Mouse (Mus musculus) adrenal gland, adult 2 months (tissue): ENCODE results near the gene Atp7a. TPM values are rescaled to one million over a fixed set of nuclear protein-coding genes. Genes with fewer than 3 reads are reported as not detected.
A peak's percentile ranks its signal among the peaks of the same experiment; 100 is the strongest.
"Not testable (repeated sequence)": the region's sequence is repeated elsewhere in the genome, so short reads cannot be mapped to it uniquely, and the experiment has no call there.

Experiments
- DNase-seq: peaks from one replicate; pipeline ENCODE4 v3.0.0; 2021
- long read RNA-seq: library from polyadenylated mRNA; stranded (forward); transcript quantifications from one replicate; pipeline ENCODE4 v2.0.0, GENCODE M21; 2021
- polyA plus RNA-seq: library from polyadenylated mRNA; depleted of rRNA; stranded (reverse); fragments of >200 nt; gene quantifications from 2 replicates; pipeline ENCODE4 v1.2.3, GENCODE M21; 2012; rRNA removed
- total RNA-seq, 2 experiments: library from RNA; stranded (reverse); gene quantifications; 2 replicates each; pipeline ENCODE4 v1.2.3; 2021

Atp7a gene
- total RNA-seq (10 to 100 TPM; 34.1 to 42.6 TPM), polyA plus RNA-seq (1.4 and 2.1 TPM in 2 replicates)
- long read RNA-seq, full-length matches to known transcripts, result 2 of 3 reads
- long read RNA-seq, partial matches to known transcripts, result 1 of 3 reads
- long read RNA-seq, other reads (novel, unspliced or antisense), result 0 of 3 reads

GRCm38 (mm10) chrX:106026418-106027342 is at the start of gene Atp7a:
Gene Atp7a (plus strand): TSS chrX:106027276.
- DNase-seq, result peak; percentile 94

- DNase-seq, result no peak
Observed at GRCm38 (mm10) chrX:106001605-106002004, 25.5 kb upstream of the Atp7a start.

DNA sequence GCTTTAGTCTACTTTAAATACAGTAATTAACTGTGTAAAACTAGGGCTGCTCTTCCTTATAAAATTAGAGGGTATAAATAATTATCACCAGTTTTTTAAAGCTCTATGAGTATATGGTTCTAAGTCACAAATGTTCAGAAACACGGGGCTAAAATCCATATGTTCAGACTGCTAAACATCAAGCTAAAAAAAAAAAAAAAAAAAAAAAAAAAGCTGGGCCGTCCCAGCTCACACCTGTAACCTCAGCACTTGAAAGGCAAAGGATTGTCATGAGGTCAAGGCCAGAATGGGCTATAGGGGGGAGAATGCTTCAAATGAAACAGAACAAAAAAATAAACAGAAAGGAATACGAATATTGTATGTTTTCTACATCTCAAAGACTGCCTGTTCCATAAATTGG is 16.3 kb upstream of the Atp7a start:
- no peak for DNase-seq

DNA sequence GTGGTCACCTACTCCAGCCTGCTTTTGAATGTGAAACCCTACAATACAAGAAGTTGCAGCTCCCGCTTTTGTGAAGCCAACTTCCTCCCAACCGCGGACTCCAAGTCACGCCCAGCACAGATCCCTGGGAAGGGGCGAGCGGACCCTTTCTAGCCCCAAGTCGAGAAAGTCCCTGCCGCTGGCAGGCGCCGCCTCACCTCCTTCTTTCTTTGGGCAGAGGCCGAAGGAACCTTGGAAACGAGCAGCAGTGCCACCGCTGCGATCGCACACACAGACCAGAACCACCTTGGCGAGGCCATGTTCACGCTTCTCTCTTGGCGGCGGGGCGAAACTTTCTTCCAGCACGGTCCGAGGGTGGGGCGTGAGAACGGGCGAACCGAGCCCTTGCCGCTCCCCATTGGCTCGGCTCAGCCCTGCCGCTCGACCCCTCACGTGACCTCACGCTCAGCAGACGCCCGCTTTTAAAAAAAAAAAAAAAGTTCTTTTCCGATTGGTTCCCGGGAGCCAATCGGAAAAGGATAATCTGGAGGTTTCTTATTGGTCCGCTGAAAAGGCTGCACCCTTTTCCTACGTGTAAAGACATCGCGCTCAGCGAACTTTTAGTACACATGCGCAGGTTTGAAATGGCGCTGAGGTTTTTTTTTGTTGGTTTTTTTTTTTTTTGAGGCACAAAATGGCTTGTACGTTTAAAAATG is 15.5 kb upstream of the Atp7a start, which contains the start of gene Magt1:
Magt1 (minus strand) TSS at position 442 of the 695 bp plus-strand sequence.
- peak; percentile 90 for DNase-seq

DNA sequence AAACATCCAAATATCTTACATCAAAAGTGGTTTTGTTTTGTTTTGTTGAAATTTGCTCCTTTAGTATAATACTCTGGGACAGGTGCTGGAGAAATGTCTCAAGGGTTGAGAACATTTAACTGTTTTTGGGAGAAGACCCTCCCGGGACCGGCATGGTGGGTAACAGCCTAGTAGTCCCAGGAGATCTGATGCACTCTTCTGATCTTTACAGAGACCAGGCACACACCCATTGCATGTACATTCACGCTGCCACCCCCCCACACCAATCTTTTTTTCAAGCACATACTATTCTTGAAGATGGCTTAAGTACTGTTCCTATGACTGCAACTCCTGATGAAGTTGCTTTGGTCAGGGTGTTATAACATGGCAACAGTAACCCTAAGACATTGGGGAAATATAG is 14.5 kb upstream of the Atp7a start:
- DNase-seq, result no peak

- DNase-seq, result peak; percentile 17
Observed at GRCm38 (mm10) chrX:106013217-106013616, 13.9 kb upstream of the Atp7a start.

DNA sequence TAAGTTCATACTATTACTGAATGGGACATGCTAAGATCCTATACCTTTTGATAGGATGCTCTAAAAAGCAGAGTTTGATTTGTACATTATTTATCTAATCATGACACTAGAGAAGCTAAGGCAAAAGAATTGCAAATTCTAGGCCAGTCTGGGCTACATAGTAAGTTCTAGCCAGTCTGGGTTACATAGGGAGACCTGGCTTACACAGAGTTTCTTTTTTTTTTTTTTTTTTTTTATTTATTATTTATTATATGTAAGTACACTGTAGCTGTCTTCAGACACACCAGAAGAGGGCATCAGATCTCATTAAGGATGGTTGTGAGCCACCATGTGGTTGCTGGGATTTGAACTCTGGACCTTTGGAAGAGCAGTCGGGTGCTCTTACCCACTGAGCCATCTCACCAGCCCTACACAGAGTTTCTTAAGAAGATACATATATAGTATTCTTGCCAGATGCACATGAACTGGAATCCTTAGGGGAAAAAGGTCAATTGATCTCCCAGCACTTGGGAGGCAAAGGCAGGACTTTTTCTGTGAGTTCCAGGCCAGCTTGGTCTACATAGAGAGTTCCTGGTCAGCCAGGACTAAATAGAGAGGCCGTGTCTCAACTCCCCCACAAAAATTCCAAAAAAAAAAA is 12.2 kb upstream of the Atp7a start:
- not testable (repeated sequence) for DNase-seq

DNA sequence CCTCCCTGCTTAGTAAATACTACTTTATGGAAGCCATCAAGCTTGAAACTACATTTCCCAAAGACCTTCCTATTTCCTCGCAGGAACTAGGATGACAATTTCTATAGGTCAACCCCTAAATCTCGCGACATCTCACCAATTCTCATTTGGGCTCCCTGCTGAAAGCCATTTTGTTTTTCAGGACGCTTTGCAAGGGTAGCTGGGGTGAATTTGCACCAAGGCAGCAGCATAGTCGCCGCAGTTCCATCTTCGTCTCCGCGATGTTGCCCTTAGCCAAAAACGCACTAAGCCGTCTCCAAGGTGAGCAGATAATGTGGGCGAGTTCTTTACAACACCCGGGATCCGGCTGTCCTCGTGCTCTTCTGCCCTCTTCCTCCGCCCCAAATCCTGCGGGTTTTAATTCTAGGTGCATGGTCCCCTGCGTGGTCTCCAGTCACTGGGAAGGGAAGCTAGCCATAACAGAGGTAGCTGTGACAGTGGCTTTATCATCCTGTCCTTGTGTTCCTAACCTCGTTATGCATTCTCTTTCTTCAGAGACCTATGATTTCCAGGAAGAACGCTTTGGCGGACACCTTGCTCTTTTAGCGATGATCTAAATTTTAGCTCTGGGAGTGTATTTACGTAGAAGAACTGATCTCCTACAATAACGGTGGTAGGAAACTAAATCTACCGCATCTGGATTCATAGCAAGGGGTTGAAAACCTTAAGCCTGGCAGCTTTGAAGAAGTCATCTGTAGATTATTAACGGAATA is 11.3 kb upstream of the Atp7a start, which contains the start of gene Cox7b:
Cox7b (plus strand) TSS at position 130 of the 752 bp plus-strand sequence.
- DNase-seq, result peak; percentile 74

GRCm38 (mm10) chrX:106017102-106017501 is 10.0 kb upstream of the Atp7a start:
- DNase-seq, result no peak

- DNase-seq, result no peak
Observed at GRCm38 (mm10) chrX:106017516-106017915, 9.6 kb upstream of the Atp7a start.

GRCm38 (mm10) chrX:106027343-106027674 is 233 bp downstream of the Atp7a start:
- DNase-seq, result no peak

DNA sequence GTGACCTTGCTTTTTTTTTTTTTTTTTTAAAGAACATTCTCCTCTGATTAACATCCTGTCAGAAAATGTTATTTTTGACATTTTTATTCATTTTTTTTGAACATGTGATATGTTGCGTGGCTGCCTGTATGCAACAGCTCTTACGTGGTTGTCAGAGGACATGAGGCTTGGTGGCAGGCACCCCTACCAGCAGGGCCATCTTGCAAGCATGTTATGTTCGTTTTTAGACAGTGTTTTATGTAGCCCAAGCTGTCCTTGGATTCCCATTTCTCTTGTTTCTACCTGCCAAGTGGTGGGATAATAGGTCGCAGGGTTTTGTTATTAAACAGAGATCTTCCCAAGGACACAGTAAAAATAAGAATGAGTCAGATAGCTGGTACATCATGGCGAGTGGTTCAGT is 3.1 kb downstream of the Atp7a start:
- DNase-seq, result peak; percentile 34

- no peak for DNase-seq
Observed at GRCm38 (mm10) chrX:106031124-106031523, 4.0 kb downstream of the Atp7a start.

DNA sequence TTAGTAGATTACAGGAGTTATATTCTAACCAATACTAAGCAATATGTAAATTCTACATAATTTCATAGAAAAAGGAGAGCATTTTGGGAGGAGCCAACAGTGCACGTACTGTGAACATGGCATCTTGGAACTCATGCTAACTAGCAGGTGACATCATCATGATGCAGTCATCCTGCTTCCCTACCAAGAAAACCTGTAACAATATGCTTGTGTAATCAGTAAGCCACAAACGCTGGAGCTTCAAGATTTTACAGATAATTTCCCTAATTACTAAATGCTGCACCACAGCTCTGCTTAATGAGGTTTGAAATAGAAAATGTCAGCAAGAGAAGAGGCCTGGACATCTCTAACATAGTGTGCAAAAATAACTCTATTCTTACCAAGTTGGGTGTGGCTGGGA is 8.7 kb downstream of the Atp7a start:
- no peak for DNase-seq

- DNase-seq, result no peak
Observed at GRCm38 (mm10) chrX:106037185-106037752, 10.2 kb downstream of the Atp7a start.

GRCm38 (mm10) chrX:106043863-106044617 is 17.0 kb downstream of the Atp7a start:
- no peak for DNase-seq

DNA sequence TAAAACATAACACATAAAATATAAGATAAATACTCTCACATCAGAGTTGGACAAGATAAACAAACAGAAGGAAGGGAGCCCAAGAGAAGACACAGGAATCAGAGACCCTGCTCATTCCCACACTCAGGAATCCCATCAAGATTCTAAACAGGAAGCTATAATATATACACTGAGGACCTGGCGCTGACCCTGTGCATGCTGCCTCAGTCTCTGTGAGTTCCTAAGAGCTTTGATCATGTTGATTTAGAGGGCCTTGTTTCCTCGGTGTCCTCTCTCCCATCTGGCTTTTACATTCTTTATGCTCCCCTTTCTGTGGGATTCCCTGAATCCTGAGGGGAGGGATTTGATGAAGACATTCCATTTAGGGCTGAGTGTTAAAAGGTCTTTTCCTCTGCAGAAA is 18.4 kb downstream of the Atp7a start:
- DNase-seq, result no peak

DNA sequence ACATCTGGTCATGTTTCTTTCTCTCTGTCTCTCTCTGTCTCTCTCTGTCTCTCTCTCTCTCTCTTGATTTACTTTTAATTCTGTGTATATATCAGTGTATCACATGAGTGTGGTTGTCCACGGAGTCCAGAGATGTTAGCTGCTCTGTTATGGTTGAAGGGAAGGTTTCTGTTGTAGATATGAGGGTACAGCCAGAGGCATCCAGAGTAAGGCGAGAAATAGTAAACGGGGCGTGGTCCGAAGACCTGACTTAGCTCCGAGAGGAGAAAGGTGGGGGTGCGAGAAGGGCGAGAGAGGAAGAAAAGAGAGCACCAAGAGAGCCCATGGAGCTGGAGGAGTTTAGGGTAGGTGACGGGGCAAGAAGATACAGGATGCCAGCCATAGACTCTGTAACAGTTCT is 18.9 kb downstream of the Atp7a start:
- DNase-seq, result no peak

DNA sequence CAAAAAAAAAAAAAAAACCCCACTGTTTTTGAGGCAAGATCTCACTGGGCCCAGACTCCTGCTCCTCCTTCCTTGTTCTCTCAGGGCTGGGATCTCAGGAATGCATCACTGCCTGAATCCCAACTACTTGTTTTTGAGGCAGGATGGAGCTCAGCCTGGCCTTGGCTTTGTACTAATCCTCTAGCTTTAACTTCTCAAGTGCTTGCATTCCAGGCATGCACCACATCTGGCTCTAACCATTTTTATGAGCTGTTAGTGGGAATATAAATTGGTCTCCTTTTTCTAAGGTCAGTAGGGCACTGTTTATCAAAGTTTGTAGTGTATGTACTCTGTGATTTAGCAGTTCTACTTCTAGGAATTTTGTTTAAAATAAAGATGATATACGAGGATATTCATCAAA is 21.1 kb downstream of the Atp7a start:
- DNase-seq, result no peak

DNA sequence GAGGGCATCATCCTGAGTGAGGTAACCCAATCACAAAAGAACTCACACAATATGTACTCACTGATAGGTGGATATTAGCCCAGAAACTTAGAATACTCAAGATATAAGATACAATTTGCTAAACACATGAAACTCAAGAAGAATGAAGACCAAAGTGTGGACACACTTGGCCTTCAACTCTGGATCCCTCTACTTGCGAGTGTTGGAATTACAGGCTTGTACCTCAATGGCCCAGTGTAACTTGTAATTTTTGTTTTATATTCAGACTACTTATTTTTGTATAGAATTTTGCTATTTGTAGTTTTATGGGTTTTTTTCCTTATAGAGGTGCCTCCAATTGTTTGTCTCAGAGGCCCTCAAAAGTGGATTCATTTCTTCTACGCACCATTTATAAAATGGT is 50.8 kb downstream of the Atp7a start:
- DNase-seq, result not testable (repeated sequence)
